Mouse (Mus musculus): ENCODE data around the gene Ankrd6.

DNA sequence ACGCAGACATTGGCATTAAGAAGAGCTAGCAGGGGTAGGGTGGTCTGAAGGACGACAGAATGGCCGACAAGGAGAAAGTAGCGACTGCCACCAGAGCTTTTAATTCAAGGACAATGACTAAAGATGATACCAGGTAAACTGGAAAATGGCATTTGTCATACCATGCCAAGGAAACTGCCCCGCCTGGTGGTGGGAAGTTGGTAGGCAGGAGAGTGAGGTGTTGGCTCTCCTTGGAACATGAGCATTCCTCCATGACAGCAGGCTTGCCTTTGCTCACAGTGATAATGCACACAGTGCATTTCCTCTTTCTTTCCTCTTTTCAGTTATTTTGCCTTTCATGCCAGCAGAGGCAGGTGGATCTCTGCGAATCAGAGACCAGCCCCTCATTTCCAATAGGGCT lies 83.2 kb downstream of the Ankrd6 start:
- no peak for TF ChIP-seq CTCF (IDR thresholded peaks at IDR 0.05)
- no peak for TF ChIP-seq POLR2A (IDR thresholded peaks at IDR 0.05; ENCODE audit: insufficient read depth, low read depth, low read length)
